Mouse (Mus musculus) limb, embryonic 14.5 days (tissue): Measurements from ENCODE around the gene Wdr63. TPM values are rescaled to one million over a fixed set of nuclear protein-coding genes. Genes with fewer than 3 reads are reported as not detected.

Experiments used
- ATAC-seq: fragments of 200-750 bp; cut with Nextera tagmentation; 2 replicates; pipeline ENCODE4 v1.8.0; 2017; ENCODE audit warnings: low read depth, moderate number of reproducible peaks, moderate TSS enrichment; ENCODE audit not compliant: low FRiP score
- DNase-seq: peaks from one replicate; pipeline ENCODE4 v3.0.0-alpha.2; 2015; ENCODE audit warnings: low spot score
- H3K27ac ChIP-seq: fragments of 300-500 bp; sonication (generic); replicated peaks from 2 replicates; pipeline ENCODE4 v1.5.1; 2014; ENCODE audit warnings: low read depth, mild to moderate bottlenecking, low read length, moderate library complexity, mixed read lengths
- H3K27me3 ChIP-seq: fragments of 300-500 bp; sonication (generic); 2 replicates; pipeline ENCODE4 v1.6.1; 2014; ENCODE audit warnings: low read length, mixed read lengths; ENCODE audit not compliant: control insufficient read depth, insufficient read depth
- H3K36me3 ChIP-seq: fragments of 300-500 bp; sonication (generic); 2 replicates; pipeline ENCODE4 v1.6.1; 2014; ENCODE audit warnings: mild to moderate bottlenecking, low read length, moderate library complexity, mixed read lengths; ENCODE audit not compliant: control insufficient read depth, insufficient read depth
- H3K4me1 ChIP-seq: fragments of 300-500 bp; sonication (generic); 2 replicates; pipeline ENCODE4 v1.6.1; 2014; ENCODE audit warnings: antibody characterized with exemption, low read length, mixed read lengths; ENCODE audit not compliant: control insufficient read depth, insufficient read depth
- H3K4me2 ChIP-seq: fragments of 300-500 bp; sonication (generic); replicated peaks from 2 replicates; pipeline ENCODE4 v1.6.1; 2014; ENCODE audit warnings: low read depth, mild to moderate bottlenecking, low read length, moderate library complexity; ENCODE audit not compliant: severe bottlenecking
- H3K4me3 ChIP-seq: fragments of 300-500 bp; sonication (generic); replicated peaks from 2 replicates; pipeline ENCODE4 v1.5.1; 2014; ENCODE audit warnings: low read length
- H3K9ac ChIP-seq: fragments of 300-500 bp; sonication (generic); 2 replicates; pipeline ENCODE4 v1.6.1; 2014; ENCODE audit warnings: mild to moderate bottlenecking, low read depth, low read length, moderate library complexity; ENCODE audit not compliant: severe bottlenecking
- H3K9me3 ChIP-seq: fragments of 300-500 bp; sonication (generic); 2 replicates; pipeline ENCODE4 v1.6.1; 2016; ENCODE audit warnings: low read length; ENCODE audit not compliant: control insufficient read depth
- POLR2A ChIP-seq: fragments of 200-500 bp; IDR thresholded peaks from 2 replicates; pipeline ENCODE4 v1.8.0; 2012; ENCODE audit warnings: inconsistent platforms, mild to moderate bottlenecking, moderate library complexity, borderline replicate concordance; ENCODE audit not compliant: insufficient read depth, insufficient read length; ENCODE audit errors: extremely low read depth
- WGBS: fragments of 180-500 bp; shearing (Covaris S2); extraction: QIAGEN DNeasy Blood & Tissue Kit; methylation state at CpG from one replicate; pipeline ENCODE4 v1.1.7; 2014; 5-methylcytosine and 5-hydroxymethylcytosine counted together
- polyA plus RNA-seq, 2 experiments: library from polyadenylated mRNA; depleted of rRNA in 1 of 2; stranded (reverse) in 1 of 2; unstranded in 1 of 2; fragments of >200 nt; fragmentation: Nextera tagmentation in 1 of 2; extraction: Ambion mirVana in 1 of 2; gene quantifications; 2 replicates each; pipeline versions ENCODE4 v1.2.1 to v1.2.3; 2012 to 2014

Wdr63 gene
- polyA plus RNA-seq, 2 experiments, result 0.20 TPM; not detected in 1

DNA sequence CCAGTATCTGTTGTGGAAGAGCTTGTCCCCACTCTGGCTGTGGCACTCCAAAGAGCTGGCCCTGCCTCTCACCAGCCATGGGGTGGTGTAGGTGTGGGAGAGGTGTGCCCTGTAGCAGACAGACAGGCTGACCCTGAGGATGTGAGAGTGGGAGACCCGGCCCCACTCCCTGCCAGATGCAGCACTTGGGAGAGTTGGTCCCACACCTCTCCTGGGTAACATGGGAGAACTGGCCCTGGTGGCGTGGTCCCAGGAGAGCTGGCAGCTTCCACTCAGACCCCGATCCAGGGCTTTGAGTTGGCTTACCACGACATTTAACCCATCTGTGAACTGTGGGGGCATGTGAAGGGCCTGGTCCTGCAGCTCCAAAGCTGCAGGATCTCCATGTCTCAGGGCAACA lies 10.1 kb downstream of the Wdr63 start:
- no peak overlapping the region for H3K4me2 ChIP-seq
- DNase-seq, result no peak
- no peak overlapping the region for H3K9ac ChIP-seq
- TF ChIP-seq POLR2A, result no peak
- no peaks in the 10 kb centered on the region for H3K4me1 ChIP-seq
- ATAC-seq, result no peak
- H3K27me3 ChIP-seq, result no peaks in the 10 kb centered on the region
- 87% methylated on average over 4 of the region's 4 CpGs for WGBS
- no peaks in the 10 kb centered on the region for H3K9me3 ChIP-seq
- no peak overlapping the region for H3K4me3 ChIP-seq
- no peaks in the 10 kb centered on the region for H3K36me3 ChIP-seq
- H3K27ac ChIP-seq, result no peak overlapping the region

GRCm38 (mm10) chr3:146096986-146097385 lies 10.9 kb downstream of the Wdr63 start:
- 92% methylated on average over 7 of the region's 7 CpGs for WGBS
- Histone ChIP-seq H3K27ac (no peak overlapping the region), H3K9me3 (no peaks in the 10 kb centered on the region), H3K4me2 (no peak overlapping the region), H3K4me3 (no peak overlapping the region), H3K9ac (no peak overlapping the region), H3K4me1 (no peaks in the 10 kb centered on the region), H3K36me3 (no peaks in the 10 kb centered on the region), H3K27me3 (no peaks in the 10 kb centered on the region)
- no peak for TF ChIP-seq POLR2A
- DNase-seq (no peak), ATAC-seq (no peak)

- H3K27ac ChIP-seq, result no peak overlapping the region
- TF ChIP-seq POLR2A, result no peak
- DNase-seq, result no peak
- no peak overlapping the region for H3K4me3 ChIP-seq
- no peak for ATAC-seq
- no peaks in the 10 kb centered on the region for H3K27me3 ChIP-seq
- H3K4me2 ChIP-seq, result no peak overlapping the region
- H3K36me3 ChIP-seq, result no peaks in the 10 kb centered on the region
- no peak overlapping the region for H3K9ac ChIP-seq
- H3K9me3 ChIP-seq, result no peaks in the 10 kb centered on the region
- no peaks in the 10 kb centered on the region for H3K4me1 ChIP-seq
- 87% methylated on average over 10 of the region's 10 CpGs for WGBS
Observed at GRCm38 (mm10) chr3:146095066-146095465, 12.9 kb downstream of the Wdr63 start.

DNA sequence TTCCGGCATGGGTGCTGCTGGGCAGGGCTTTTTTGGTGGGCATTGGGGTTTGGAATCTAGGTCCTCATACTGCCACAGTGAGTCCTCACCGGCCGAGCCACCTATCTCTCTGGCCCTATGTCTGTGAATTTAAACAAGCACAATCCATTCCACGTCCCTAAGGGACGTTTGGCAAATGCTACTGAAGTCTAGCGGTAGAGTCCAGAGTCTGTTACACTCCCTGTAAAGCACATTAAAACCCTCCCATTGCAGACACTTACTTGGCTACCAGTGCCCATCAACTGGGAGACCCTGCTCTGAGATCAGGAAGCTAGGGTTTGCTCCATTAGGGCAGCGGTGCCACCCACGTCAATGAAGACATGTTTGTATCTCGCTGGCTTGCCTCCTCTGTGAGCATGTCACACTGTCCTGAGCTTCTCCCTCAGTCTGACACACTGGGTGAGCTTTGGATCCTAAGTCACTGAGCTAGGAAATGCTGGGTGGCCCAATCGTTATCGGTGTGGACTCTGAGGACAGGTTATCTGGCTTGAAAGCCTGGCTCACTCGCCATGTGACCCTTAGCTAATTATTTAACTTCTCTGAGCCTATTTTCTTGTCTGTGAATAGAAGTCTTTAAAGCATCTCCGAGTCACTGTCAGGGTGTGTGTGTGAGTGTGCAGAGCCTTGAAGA lies 16.8 kb downstream of the Wdr63 start:
- Histone ChIP-seq H3K4me3 (no peak overlapping the region), H3K4me2 (no peak overlapping the region), H3K9ac (no peak overlapping the region), H3K27ac (no peak overlapping the region), H3K36me3 (no peaks in the 10 kb centered on the region), H3K27me3 (no peaks in the 10 kb centered on the region), H3K4me1 (no peaks in the 10 kb centered on the region), H3K9me3 (no peaks in the 10 kb centered on the region)
- ATAC-seq (no peak), DNase-seq (no peak)
- 89% methylated on average over 13 of the region's 13 CpGs for WGBS
- TF ChIP-seq POLR2A, result no peak

DNA sequence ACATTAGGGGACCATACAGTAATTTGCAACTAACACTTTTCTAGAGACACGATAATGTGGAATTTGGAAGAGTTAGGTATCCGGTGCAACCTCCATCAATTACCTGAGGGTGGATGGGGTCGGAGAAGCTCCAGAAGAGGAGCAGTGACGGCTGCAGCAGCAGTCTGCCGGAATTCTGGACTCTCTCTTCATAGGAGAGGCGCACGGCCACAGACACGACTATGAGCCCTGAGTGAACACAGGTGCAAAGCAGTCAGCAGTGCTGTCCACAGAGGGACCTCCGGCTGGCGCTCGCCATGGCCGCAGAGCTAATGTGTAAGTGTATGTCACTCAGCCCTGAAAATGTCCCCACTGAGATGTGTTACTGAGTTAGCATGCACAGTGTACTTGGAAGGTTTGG lies 27.7 kb downstream of the Wdr63 start:
- Histone ChIP-seq H3K27ac (no peak overlapping the region), H3K36me3 (no peaks in the 10 kb centered on the region), H3K9me3 (no peaks in the 10 kb centered on the region), H3K9ac (no peak overlapping the region), H3K27me3 (no peaks in the 10 kb centered on the region), H3K4me2 (no peak overlapping the region), H3K4me3 (no peak overlapping the region), H3K4me1 (no peaks in the 10 kb centered on the region)
- 89% methylated on average over 12 of the region's 12 CpGs for WGBS
- no peak for ATAC-seq
- no peak for TF ChIP-seq POLR2A
- DNase-seq, result no peak
